Mouse (Mus musculus): Measurements from ENCODE around the gene Mast4. TPM values are rescaled to one million over a fixed set of nuclear protein-coding genes. Genes with fewer than 3 reads are reported as not detected.

The Mast4 gene
- total RNA-seq, 2 experiments from 2014 or later, result 1.1 to 7.7 TPM

- no peak for ATAC-seq (replicated peaks; ENCODE audit: poor library complexity)
Measured at GRCm38 (mm10) chr13:102992680-102993423, 341.4 kb downstream of the Mast4 start.

- no peak for ATAC-seq (replicated peaks; ENCODE audit: poor library complexity)
Measured at GRCm38 (mm10) chr13:102991928-102992327, 342.4 kb downstream of the Mast4 start.

DNA sequence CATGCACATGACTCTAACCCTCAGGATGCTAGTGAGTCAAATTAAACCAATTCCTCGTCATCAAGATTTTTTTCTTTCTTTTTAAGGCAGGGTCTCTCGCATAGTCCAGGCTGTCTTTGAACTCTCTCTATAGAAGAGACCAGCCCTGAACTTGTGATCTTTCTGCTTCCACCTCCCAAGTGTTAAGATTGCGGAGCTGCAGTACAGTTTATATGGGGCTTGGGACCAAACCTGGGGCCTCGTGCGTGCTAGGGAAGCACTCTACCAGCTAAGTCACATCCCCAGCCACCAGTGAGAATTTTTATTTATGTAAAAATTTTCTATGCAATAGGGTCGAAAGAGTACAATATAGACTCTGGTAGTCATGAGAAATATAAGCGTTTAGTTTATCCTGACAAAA is 343.1 kb downstream of the Mast4 start:
- no peak for ATAC-seq (replicated peaks; ENCODE audit: poor library complexity)

DNA sequence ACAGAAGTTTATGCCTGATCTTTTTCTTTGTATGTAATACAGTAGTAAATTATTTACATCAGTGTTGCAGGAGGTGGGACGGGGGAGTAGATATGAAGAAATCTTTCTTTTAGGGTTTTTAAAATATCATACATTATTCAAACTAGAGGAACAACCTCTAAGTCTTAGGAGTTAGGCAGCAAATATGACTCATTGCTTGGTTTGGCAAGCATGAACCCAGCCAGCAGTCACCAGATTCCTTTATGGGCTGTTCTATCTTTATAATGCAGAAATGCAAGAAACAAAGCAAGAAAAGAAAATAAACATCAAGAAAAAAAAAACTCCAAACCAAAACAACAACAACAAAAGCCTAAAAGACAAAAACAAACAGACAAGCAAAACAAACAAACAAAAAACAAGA is 344.2 kb downstream of the Mast4 start:
- ATAC-seq (replicated peaks; ENCODE audit: poor library complexity), result no peak

DNA sequence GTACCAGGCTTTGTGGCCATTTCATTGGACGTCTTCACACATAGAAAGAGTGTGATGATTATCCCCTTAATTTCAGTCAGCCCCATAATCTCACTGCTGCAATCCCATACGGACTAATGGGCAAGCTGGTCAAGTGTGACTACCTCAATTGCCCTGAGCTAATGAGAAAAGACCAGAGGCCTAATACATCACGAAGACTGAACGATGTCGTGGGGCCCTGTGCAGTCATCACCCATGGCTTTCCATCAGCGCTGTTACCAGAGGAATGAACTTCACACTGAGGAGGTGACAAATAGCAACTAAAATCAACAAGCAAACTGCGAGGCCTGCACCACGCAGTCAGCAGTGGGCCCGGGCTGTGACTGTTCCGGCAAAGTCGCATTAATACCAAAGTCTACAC is 344.7 kb downstream of the Mast4 start:
- ATAC-seq (replicated peaks; ENCODE audit: poor library complexity), result no peak

DNA sequence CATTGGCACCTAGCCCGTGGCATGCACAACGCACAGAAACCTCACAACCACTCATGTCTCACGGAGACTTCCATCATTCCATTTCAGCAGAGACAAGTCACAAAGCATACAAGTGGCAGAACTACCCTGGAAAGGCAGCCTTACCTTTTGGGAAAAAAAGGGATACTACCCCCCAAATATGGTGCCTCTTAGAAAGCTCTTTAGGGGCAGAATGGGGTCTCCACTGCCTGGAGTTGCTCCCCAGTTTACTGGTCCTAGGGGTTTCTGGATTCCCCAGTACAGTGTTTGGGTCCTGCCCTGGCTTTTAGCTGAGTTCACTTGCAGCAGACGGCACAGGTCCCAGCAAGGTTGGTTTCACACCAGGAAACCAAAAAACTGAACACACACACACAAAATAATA is 345.3 kb downstream of the Mast4 start:
- ATAC-seq (replicated peaks; ENCODE audit: poor library complexity), result no peak

DNA sequence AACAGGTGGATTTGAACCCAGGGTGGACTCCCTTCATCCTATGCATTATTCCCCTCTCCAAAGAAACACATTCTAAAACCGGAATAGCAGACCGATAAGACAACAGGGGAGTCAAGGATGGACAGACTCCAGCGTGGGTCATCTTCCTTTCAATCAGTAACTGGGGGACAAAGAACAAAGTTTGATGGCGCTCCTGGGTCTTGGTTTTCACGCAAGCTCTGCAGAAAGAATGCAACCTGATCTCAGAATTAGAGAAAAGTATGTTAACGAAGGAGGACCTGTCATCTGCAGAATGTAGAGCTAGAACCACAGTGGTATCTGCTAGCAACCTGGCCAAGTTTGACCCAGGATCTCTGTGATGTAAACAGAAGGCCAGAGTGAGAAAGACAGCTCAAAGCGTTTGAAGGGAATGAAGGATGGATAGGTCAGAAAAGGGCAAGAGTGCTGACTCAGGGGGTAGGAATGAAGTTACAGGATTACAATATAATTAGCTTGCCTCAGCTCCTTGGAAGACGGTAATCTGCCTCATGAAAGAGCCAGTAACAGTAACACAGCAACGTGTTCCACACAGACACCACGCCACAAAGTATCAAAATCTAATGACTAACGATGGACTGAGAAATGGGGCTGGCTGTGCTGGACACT is 345.9 kb downstream of the Mast4 start:
- no peak for ATAC-seq (replicated peaks; ENCODE audit: poor library complexity)

DNA sequence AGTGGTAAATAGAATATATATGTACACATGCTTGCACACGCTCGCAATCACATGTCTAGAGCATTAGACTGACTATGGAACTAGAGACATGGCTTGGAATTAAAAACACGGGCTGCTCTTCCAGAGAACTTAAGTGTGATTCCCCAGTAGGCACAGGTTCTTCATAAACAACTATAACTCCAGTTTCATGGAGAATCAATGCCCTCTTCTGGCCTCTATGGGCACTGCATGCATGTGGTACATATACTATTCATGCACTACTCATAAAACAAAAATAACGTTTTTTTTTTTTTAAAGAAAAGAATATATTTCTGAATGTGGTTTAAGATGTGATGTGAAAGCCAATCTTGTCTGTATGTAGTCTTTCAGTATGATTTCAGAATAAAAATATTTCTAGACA is 349.7 kb downstream of the Mast4 start:
- ATAC-seq (replicated peaks; ENCODE audit: poor library complexity), result no peak

- 0 out of 2 replicates have a peak, but pooled peaks have one; percentile 23 for ATAC-seq (replicated peaks; ENCODE audit: poor library complexity)
Measured at GRCm38 (mm10) chr13:102973853-102974252, 360.4 kb downstream of the Mast4 start.

- ATAC-seq (replicated peaks; ENCODE audit: poor library complexity), result no peak
Measured at GRCm38 (mm10) chr13:102963471-102963870, 370.8 kb downstream of the Mast4 start.

GRCm38 (mm10) chr13:102958273-102959270 is 375.7 kb downstream of the Mast4 start:
- no peak for ATAC-seq (replicated peaks; ENCODE audit: poor library complexity)

- ATAC-seq (replicated peaks; ENCODE audit: poor library complexity), result no peak
Measured at GRCm38 (mm10) chr13:102957508-102958272, 376.6 kb downstream of the Mast4 start.

DNA sequence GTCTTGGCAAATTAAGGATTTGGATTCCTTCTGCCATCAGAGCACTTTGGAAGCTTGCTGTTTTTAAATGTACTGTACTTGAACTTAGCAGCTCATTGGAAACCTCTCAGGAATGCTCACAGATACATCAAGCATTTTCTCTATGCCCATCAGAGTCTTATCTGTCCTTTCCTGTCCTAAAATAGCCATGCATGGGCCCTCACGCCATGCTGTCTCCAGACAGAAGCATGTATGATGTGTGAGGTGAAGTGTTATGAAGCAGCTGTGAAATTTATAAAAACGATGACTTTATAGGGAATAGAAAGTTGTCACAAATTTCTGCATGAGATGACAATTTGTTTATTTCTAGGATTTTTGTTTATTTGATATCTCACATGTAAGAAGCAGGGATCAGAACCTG is 378.8 kb downstream of the Mast4 start:
- ATAC-seq (replicated peaks; ENCODE audit: poor library complexity), result no peak

- ATAC-seq (replicated peaks; ENCODE audit: poor library complexity), result no peak
Measured at GRCm38 (mm10) chr13:102949756-102950155, 384.5 kb downstream of the Mast4 start.

DNA sequence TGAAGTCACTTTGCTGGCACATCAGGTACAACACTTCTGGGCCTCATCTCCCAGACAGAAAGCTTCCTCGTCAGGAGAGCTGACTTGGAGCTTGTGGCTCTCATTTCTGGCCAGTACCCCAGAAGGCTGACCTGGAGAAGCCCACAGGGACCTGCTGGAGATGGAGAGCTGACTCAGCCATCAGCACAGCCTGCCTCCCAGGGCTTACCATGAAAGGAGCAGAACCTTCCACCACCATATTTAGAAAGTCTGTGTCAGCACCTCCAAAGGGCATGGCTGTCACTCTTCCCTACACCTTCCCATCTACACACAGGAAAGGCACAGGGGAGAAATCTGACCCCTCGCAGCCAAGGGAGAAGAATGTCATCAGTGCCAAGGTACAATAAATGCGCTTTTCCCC is 385.3 kb downstream of the Mast4 start:
- ATAC-seq (replicated peaks; ENCODE audit: poor library complexity), result no peak

DNA sequence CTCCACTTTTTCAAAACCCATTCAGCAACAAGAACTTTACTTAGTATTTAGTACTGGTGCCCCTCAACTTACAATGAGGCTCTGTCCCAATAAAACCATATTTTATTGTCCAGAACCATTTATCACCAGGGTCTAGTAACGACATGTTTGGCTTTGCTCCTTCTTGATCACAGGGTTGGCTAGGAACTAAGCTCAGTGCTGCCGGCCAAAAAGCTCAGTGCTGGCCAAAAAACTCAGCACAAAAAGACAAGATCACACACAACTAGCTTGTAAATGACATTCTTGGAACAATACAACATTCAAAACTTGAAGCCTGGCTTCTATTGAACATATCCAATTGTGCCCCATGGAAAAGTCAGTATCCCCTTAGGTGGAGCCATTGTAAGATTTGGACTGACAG is 386.8 kb downstream of the Mast4 start:
- ATAC-seq (replicated peaks; ENCODE audit: poor library complexity), result no peak

GRCm38 (mm10) chr13:102946024-102946821 is 388.1 kb downstream of the Mast4 start:
- no peak for ATAC-seq (replicated peaks; ENCODE audit: poor library complexity)

GRCm38 (mm10) chr13:102945450-102945849 is 388.8 kb downstream of the Mast4 start:
- no peak for ATAC-seq (replicated peaks; ENCODE audit: poor library complexity)

- ATAC-seq (replicated peaks; ENCODE audit: poor library complexity), result no peak
Measured at GRCm38 (mm10) chr13:102944516-102944915, 389.8 kb downstream of the Mast4 start.

DNA sequence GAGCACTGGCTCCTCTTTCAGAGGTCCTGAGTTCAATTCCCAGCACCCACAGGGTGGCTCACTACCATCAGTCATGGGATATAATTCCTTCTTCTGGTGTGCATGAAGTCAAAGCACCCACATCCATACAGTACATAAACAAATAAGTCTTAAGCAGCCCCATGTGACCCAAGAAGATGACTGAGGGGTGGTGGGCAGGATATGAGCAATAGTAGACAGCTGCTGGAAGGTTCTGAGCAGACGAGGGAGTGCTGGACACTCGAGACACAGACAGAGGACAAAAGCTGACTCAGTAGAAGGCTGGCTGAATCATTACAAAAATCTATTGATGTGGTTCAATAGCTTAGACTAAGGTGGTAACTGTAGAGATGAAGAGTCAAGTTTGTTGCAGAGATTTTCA is 391.7 kb downstream of the Mast4 start:
- no peak for ATAC-seq (replicated peaks; ENCODE audit: poor library complexity)

All from megakaryocyte progenitor cell, adult 5-6 weeks (primary cell).